Mouse (Mus musculus) heart, adult 9 months (tissue): ENCODE results near the gene Zar1l.

Experiments used
- DNase-seq, 2 experiments: peaks; one replicate each; pipeline ENCODE4 v3.0.0; 2022; ENCODE audit warnings: low spot score in 2 of 2

Gene Zar1l

DNA sequence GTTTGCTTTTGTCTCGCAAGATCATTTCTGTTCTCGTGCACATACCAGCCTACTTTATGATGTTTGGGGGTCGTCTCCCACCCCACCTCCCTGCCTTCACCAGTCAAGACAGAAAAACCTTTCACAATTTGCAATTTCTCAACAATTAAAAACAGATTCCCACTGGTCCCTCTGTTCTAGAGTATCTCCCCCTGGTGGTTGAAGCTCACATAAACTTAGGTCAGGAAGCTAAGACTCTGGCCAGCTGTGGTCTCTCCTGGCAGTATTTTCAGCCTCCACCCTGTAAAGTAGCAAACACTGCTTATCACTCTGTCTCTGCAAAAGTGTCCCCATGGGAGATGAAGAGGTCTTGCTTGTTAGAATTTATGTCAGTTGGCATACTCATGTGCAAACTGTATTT lies 32.8 kb downstream of the Zar1l start:
- peak; percentile 39 to 57 for DNase-seq

DNA sequence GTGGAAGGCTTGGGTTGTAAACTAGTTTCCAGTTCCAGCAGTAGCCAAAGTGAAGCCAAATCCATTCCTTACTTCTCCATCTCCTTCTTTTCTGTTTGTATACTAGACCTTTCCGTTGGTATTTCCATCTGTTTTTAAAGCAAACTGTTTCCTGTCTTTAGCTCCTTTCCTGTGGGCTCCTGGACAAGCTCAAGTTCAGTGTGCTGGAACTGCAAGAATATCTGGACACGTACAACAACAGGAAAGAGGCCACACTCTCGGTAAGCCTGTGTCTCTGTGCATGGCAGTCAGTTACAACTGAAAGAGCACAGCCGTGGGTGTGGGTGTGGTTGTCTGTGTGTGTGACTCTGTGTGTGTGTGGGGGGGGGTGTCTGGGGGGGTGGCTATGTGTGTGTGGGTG lies 39.4 kb downstream of the Zar1l start:
- DNase-seq = peak; percentile 28 to 35

DNA sequence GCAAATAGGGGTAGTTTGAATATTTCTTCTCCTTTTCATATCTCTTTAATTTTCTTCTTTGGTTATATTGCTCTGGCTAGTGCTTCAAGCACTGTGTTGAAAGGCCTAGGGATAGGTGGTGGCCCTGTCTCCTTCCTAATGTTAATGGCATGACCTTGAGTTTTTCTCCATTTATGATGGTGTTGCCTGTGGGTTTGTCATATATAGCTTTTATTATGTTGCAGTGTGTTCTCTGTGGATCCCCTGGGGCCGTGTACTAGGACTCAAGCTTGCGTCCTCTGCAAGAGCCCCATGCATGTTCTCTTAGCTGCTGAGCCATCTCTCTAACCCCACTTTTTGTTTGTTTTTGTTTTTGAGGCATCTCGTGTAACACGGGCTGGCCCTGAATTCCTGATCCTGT lies 40.6 kb downstream of the Zar1l start:
- DNase-seq = no peak

DNA sequence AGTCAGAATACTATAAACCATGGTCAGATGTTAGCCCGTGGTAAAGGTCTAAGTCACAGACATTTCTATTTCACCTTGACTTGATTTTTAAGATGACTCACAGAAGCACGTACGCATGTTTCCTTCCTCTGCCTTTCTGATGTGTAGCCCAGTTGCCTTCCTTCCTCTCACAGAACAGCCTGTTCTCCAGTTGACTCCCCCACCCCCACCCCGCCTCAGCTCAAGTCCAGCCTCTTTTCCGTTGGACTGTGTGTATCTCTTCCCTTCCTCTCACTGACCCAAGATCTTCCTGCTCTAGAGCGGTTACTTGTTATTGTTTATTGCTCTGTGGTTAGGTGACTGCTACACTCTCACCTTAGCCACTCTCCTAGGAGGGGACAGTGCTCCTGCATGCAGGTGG lies 49.5 kb downstream of the Zar1l start:
- peak; percentile 54 to 78 for DNase-seq

DNA sequence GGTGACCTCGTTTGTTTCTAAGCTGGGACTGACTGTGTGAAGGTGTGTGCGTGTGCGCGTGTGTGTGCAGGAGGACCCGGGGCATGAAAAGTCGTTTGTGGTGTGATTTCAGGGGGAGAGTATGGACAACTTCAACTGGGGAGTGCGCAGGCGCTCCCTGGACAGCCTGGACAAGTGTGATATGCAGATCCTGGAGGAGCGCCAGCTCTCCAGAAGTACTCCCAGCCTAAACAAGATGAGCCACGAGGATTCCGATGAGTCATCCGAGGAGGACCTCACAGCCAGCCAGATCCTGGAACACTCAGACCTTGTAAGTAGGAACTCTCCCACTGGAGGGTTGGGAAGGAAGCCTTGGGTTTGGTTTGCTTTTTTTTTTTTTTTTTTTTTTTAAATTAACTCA lies 51.8 kb downstream of the Zar1l start:
- DNase-seq = peak; percentile 96 to 97

DNA sequence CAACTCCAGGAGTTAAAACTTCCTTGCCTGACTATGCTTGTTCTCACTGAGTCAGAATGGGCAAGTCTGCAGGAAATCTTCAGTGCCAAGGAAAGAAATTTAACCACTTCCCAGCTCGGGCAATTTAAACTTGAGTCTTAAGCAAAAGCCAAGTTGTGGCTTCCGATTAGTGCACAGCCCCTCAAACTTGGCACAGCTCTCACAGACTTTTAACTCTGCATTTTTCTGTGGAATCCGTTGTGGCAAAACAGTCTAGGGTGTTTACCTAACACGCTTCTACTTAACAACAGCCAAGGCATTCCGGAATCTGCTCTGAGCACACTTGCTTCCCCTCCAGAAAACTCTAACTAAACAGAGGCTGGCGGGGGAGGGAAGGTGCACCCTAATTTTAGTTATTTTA lies 52.7 kb downstream of the Zar1l start:
- DNase-seq = peak; percentile 37 to 42

DNA sequence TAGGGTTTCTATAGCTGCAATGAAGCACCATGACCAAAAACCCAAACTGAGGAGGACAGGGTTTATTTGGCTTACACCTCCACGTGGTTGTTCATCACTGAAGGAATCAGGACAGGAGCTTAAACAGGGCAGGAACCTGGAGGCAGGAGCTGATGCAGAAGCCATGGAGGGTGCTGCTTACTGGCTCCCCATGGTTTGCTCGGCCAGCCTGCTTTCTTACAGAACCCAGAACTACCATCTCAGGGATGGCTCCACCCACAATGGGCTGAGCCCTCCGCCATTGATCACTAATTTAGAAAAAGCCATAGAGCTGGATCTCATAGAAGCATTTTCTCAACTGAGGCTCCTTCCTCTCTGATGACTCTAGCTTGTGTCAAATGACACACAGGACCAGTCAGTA lies 53.2 kb downstream of the Zar1l start:
- DNase-seq = no peak

DNA sequence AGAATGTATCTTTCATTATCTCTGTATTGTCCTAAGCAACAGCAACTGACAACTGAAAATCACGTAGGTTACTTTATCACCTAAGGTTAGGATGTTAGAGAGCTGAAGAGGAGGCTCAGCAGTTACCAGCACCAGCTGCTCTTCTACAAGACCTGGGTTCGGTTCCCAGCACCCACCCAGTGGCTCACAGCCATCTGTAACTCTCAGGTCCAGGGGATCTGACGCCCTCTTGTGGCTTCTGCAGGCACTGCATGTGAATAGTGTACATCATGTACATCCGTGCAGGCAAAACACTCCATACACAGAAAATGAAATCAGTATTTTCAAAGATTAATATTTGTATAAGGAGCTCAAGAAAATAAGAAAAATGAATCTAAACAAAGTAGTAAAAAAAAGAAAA lies 58.2 kb downstream of the Zar1l start:
- no peak for DNase-seq

DNA sequence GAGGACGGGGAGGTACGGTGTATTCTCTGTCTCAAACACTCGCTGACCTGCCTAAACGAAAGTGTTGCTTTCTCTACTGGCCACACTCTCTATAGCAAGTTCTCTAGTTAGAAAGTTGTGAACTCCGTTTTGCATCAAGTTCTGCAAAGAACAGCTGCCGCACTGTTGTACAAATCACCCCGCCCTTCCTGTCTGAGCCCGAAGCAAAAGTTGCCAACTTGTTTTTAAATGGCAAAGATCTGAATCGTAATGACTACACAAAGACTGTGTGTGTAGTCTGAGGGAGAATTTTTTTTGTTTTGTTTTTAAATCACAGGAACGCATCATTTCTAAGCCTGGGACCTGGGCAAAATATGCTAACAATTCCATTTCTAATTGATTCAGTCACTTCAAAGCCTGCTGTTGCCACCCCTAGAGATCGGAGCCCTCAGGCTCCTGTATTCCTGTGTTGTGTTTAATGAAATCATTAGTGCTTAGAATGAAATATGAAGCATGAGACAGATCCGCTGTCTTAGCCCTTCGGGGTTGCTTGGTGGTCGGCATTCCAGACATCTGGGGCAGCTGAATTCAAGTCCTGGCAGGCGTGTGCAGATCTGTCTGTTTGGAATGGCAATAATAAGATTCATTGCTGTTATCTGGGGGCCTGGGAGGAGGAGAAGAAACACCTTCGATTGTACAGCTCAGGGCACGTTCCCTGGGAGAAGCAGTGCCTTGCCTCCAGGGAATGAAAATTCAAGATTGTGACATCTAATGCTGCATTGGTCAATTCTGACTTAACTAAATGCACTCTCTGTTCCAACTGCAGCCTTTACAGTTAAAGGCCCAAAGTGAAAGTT lies 59.8 kb downstream of the Zar1l start:
- DNase-seq = peak; percentile 34 to 57

DNA sequence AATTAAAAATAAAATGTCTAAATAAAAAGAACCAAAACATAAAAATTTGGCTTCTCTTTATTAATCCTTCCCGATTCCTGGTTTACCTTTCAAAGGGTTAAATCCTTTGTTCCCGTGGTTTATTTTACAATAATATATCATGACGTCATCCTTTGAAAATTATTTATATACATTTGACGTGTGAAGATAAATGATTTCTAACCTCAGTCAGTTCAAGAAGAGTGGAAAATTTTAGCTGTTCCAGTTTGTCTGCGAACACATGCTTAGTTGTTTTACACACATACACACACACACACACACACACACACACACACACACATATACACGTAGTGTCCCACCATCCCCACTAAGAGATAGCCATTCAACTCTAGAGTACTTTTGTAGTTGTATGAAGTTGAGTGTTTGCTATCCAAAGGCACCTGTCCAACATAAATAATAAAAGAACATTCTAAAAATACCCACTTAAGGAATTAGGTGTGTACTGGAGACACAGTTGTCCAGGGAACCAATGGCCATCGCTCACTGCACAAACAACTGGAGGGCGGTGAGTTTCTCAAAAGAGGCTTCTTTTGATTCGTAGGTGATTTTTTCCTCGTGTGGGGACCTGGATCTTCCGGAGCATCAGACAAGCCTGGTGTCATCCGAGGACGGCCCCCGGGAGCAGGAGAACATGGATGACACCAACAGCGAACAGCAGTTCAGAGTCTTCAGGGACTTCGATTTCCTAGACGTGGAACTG lies 60.6 kb downstream of the Zar1l start:
- peak; percentile 65 to 81 for DNase-seq
